Mouse (Mus musculus): ENCODE results near the gene Zfp882. TPM values are rescaled to one million over a fixed set of nuclear protein-coding genes. Genes with fewer than 3 reads are reported as not detected.
A peak's percentile ranks its signal among the peaks of the same experiment; 100 is the strongest.

The Zfp882 gene
- total and polyA plus RNA-seq, 3 experiments = 12.4 to 16.1 TPM; not detected in 1

DNA sequence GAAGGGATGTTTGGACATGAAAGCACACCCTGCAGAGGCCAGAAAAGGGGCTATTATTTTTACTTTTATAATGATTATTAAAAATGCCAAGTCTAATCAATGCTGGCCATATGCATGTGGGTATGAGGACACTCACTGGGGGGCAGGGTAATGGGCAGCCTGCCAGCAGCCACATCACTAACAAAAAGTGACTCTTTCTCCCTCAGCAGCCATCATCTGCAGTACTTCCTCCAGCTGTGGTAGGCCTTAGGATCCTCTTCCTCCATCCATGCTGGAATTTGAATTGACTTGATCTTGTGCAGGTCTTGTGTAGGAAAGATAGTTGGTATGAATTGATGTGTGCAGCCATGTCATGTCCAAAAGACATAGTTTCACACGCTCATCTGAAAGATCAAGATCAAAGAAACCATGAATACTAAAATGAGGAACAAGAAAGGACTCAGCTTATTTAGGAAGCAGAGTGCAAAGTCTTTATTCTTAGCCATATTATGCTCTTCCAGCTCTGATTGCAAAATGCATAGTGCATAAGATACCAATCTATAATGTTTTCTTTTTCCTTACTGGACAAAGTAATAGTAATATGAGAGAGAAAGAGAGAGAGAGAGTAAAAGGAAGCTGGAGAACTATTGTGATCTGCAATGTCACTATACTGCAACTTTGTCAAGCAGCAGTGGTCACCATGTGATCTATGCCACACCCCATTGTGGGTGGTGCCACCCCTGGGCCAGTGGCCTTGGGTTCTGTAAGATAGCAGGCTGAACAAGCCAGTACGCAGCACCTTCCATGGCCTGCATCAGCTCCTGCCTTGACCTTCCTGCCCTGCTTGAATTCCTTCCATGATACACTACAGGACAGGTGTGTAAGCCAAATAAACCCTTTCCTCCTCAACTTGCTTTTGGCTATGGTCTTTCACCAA is 32.1 kb downstream of the Zfp882 start (continued):
- no peak for TF ChIP-seq ZKSCAN1 (IDR thresholded peaks at IDR 0.05; ENCODE audit: low read depth, low read length)
- no peak for TF ChIP-seq MYC (IDR thresholded peaks at IDR 0.05; ENCODE audit: low read depth, low read length)
- no peak for TF ChIP-seq JUND (IDR thresholded peaks at IDR 0.05; ENCODE audit: low read depth, low read length)
- TF ChIP-seq USF2 (IDR thresholded peaks at IDR 0.05; ENCODE audit: borderline replicate concordance in 1 of 2, insufficient read depth in 1 of 2, low read depth in 1 of 2, low read length in 2 of 2) = 0 out of 4 replicates have a peak, but pooled peaks of 1 of the 2 experiments have one; percentile 33
- no peak for TF ChIP-seq CHD1 (IDR thresholded peaks at IDR 0.05; ENCODE audit: low read depth, low read length)
- no peak for TF ChIP-seq ZMIZ1 (IDR thresholded peaks at IDR 0.05; ENCODE audit: low read depth, low read length)
- no peak for TF ChIP-seq ZNF384 (IDR thresholded peaks at IDR 0.05; ENCODE audit: low read depth, low read length)
- TF ChIP-seq RAD21 (IDR thresholded peaks at IDR 0.05; ENCODE audit: low read depth, low read length) = no peak
- TF ChIP-seq TCF12 (IDR thresholded peaks at IDR 0.05; ENCODE audit: low read depth, low read length) = no peak
- no peak for TF ChIP-seq BHLHE40 (IDR thresholded peaks at IDR 0.05; ENCODE audit: borderline replicate concordance, low read depth, low read length)
- peak; percentile 49 for TF ChIP-seq TAL1 (IDR thresholded peaks at IDR 0.05; ENCODE audit: low read length)
- peak; percentile 30; the same call in 1 of the 2 replicates for TF ChIP-seq NELFE (IDR thresholded peaks at IDR 0.05; ENCODE audit: low read depth, low read length)
- TF ChIP-seq ZC3H11A (IDR thresholded peaks at IDR 0.05; ENCODE audit: low read depth, low read length) = 0 out of 2 replicates have a peak, but pooled peaks have one; percentile 5
- peak in 1 of 2 experiments; percentile 28; a peak in 1 of 4 replicates for TF ChIP-seq POLR2A (IDR thresholded peaks at IDR 0.05; ENCODE audit: control insufficient read depth in 1 of 2, insufficient read depth in 1 of 2, low read depth in 1 of 2, low read length in 2 of 2, poor library complexity in 1 of 2)
- no peak for TF ChIP-seq HCFC1 (IDR thresholded peaks at IDR 0.05; ENCODE audit: low read depth, low read length)
- no peak for TF ChIP-seq NRF1 (IDR thresholded peaks at IDR 0.05; ENCODE audit: insufficient read depth, low read depth, low read length, poor library complexity, severe bottlenecking)

DNA sequence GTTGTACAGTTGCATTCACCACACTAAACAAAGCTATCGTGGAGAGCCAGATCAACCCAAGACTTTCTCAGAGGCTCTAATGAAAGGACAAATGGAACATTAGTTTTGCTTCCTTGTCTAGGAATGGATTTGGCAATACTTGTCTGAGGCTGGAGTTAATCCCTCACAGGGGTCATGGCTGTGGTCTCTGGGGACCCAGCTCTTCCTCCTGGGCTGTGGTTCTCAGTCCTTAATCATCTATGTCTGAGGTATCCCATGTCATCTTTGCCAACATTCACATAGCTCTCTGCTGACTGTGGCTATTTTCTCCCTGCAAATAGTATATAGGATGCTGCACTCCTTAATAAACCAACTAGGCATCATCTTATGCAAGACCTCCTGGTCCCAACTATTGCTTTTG is 33.4 kb downstream of the Zfp882 start:
- no peak for DNase-seq (ENCODE audit: low read depth, low spot score)
- Histone ChIP-seq H3K4me1 (ENCODE audit: control insufficient read depth in 1 of 2, insufficient read depth in 2 of 2, low read length in 2 of 2) (peaks cover 6 to 15% of the 10 kb centered on the region in 2 experiments), H3K9me3 (replicated peaks; ENCODE audit: insufficient read depth, low read length) (no peaks in the 10 kb centered on the region), H3K27ac (ENCODE audit: control insufficient read depth, low read depth, low read length) (no peak overlapping the region), H3K36me3 (ENCODE audit: control insufficient read depth in 1 of 2, insufficient read depth in 2 of 2, low read length in 2 of 2) (peaks cover 0 to 11% of the 10 kb centered on the region in 2 experiments; a peak in 2 of 4 replicates), H3K4me3 (ENCODE audit: control insufficient read depth in 1 of 2, insufficient read depth in 1 of 2, low read depth in 2 of 2, low read length in 2 of 2) (no peak overlapping the region), H3K9ac (ENCODE audit: control insufficient read depth, low read depth, low read length, poor library complexity, severe bottlenecking) (no peak overlapping the region), H3K79me2 (ENCODE audit: control insufficient read depth, insufficient read depth, low read length, poor library complexity) (no peaks in the 10 kb centered on the region), H3K27me3 (ENCODE audit: control insufficient read depth in 1 of 2, insufficient read depth in 2 of 2, low read length in 2 of 2) (no peaks in the 10 kb centered on the region)
- TF ChIP-seq CTCF (IDR thresholded peaks at IDR 0.05 in 2 of 3, conservative IDR thresholded peaks at IDR 0.05 in 1 of 3; ENCODE audit: control insufficient read depth in 1 of 3, insufficient read depth in 1 of 3, low read depth in 2 of 3, low read length in 3 of 3, poor library complexity in 1 of 3, severe bottlenecking in 1 of 3) = no peak
- TF ChIP-seq ZMIZ1 (IDR thresholded peaks at IDR 0.05; ENCODE audit: low read depth, low read length) = no peak
- TF ChIP-seq NELFE (IDR thresholded peaks at IDR 0.05; ENCODE audit: low read depth, low read length) = no peak
- TF ChIP-seq ZKSCAN1 (IDR thresholded peaks at IDR 0.05; ENCODE audit: low read depth, low read length) = no peak
- TF ChIP-seq MAFK (IDR thresholded peaks at IDR 0.05; ENCODE audit: borderline replicate concordance, low read depth, low read length) = no peak
- no peak for TF ChIP-seq RAD21 (IDR thresholded peaks at IDR 0.05; ENCODE audit: low read depth, low read length)
- no peak for TF ChIP-seq POLR2AphosphoS5 (IDR thresholded peaks at IDR 0.05; ENCODE audit: borderline replicate concordance, low read depth, low read length)
- no peak for TF ChIP-seq MAX (IDR thresholded peaks at IDR 0.05; ENCODE audit: low read length)
- no peak for TF ChIP-seq ZC3H11A (IDR thresholded peaks at IDR 0.05; ENCODE audit: low read depth, low read length)
- TF ChIP-seq CHD1 (IDR thresholded peaks at IDR 0.05; ENCODE audit: low read depth, low read length) = no peak
- no peak for TF ChIP-seq ETS1 (IDR thresholded peaks at IDR 0.05; ENCODE audit: low read depth, low read length)
- no peak for TF ChIP-seq MYB (IDR thresholded peaks at IDR 0.05; ENCODE audit: low read depth, low read length)

All from MEL (cell line).